Mouse (Mus musculus) heart, adult 2 months (tissue): ENCODE data around the gene Pdcd10. TPM values are rescaled to one million over a fixed set of nuclear protein-coding genes. Genes with fewer than 3 reads are reported as not detected.
A peak's percentile ranks its signal among the peaks of the same experiment; 100 is the strongest.

Experiments used
- DNase-seq, 2 experiments: peaks; one replicate each; pipeline ENCODE4 v3.0.0; 2021
- H3K27ac ChIP-seq: fragments of 200-600 bp; 2 replicates; pipeline ENCODE4 v1.8.1; 2022
- H3K27me3 ChIP-seq: fragments of 200-500 bp; 2 replicates; pipeline ENCODE4 v1.6.1; 2012; ENCODE audit warnings: mild to moderate bottlenecking, low read length, inconsistent platforms, mixed read lengths; ENCODE audit not compliant: control insufficient read depth, insufficient read depth
- H3K36me3 ChIP-seq: fragments of 200-500 bp; 2 replicates; pipeline ENCODE4 v1.6.1; 2012; ENCODE audit warnings: low read length, inconsistent platforms; ENCODE audit not compliant: control insufficient read depth, insufficient read depth
- H3K4me1 ChIP-seq: fragments of 200-500 bp; 2 replicates; pipeline ENCODE4 v1.6.1; 2011; ENCODE audit warnings: low read length; ENCODE audit not compliant: control insufficient read depth, insufficient read depth
- H3K4me3 ChIP-seq: fragments of 200-600 bp; 2 replicates; pipeline ENCODE4 v1.8.1; 2022
- H3K79me2 ChIP-seq: fragments of 200-500 bp; replicated peaks from 2 replicates; pipeline ENCODE4 v1.6.1; 2012; ENCODE audit warnings: mild to moderate bottlenecking, inconsistent platforms, low read length, moderate library complexity, mixed read lengths; ENCODE audit not compliant: control insufficient read depth, insufficient read depth
- H3K9ac ChIP-seq: fragments of 200-500 bp; 2 replicates; pipeline ENCODE4 v1.6.1; 2012; ENCODE audit warnings: low read depth, mild to moderate bottlenecking, control low read depth, inconsistent platforms, low read length, mixed read lengths
- CTCF ChIP-seq: fragments of 200-600 bp; IDR thresholded peaks from 2 replicates; pipeline ENCODE4 v1.8.1; 2022; ENCODE audit warnings: antibody characterized with exemption, mild to moderate bottlenecking, moderate library complexity
- EP300 ChIP-seq: fragments of 200-500 bp; IDR thresholded peaks from 2 replicates; pipeline ENCODE4 v1.6.1; 2011; ENCODE audit warnings: low read depth, low read length, control low read depth; ENCODE audit not compliant: insufficient read depth
- POLR2A ChIP-seq: fragments of 200-500 bp; IDR thresholded peaks from 2 replicates; pipeline ENCODE4 v1.6.1; 2011; ENCODE audit warnings: mild to moderate bottlenecking, low read depth, low read length, control low read depth; ENCODE audit not compliant: insufficient read depth
- WGBS: fragments of 180-500 bp; shearing (Covaris S2); methylation state at CpG from one replicate; pipeline ENCODE4 v1.1.7; 2018; 5-methylcytosine and 5-hydroxymethylcytosine counted together
- intact Hi-C: fragments of 180-260 bp; cut with DNase I; formaldehyde crosslinking; loops from one replicate; pipeline ENCODE4 v1.15.1; 2025
- polyA plus RNA-seq: library from polyadenylated mRNA; depleted of rRNA; stranded (reverse); fragments of >200 nt; gene quantifications from 2 replicates; pipeline ENCODE4 v1.2.3, GENCODE M21; 2012
- total RNA-seq, 2 experiments: library from RNA; stranded (reverse); gene quantifications; 2 replicates each; pipeline ENCODE4 v1.2.3; 2021

Pdcd10 gene
- total and polyA plus RNA-seq, 3 experiments: 4.0 to 26.1 (median 25.7) TPM

GRCm38 (mm10) chr3:75534045-75534834, 22.4 kb downstream of the Pdcd10 start:
- TF ChIP-seq POLR2A (no peak), CTCF (no peak), EP300 (no peak)
- intact Hi-C loops: no loop called here
- WGBS: 63% methylated on average over 3 of the region's 3 CpGs
- Histone ChIP-seq H3K79me2 (no peaks in the 10 kb centered on the region), H3K36me3 (peaks cover 8% of the 10 kb centered on the region), H3K27me3 (no peaks in the 10 kb centered on the region), H3K9ac (no peak overlapping the region), H3K27ac (no peak overlapping the region), H3K4me3 (no peak overlapping the region), H3K4me1 (no peaks in the 10 kb centered on the region; the same call in 1 of the 2 replicates)
- DNase-seq: no peak

- no peaks in the 10 kb centered on the region for H3K27me3 ChIP-seq
- peaks cover 5% of the 10 kb centered on the region for H3K36me3 ChIP-seq
- intact Hi-C loops: no loop called here
- no peak for TF ChIP-seq EP300
- no peak for TF ChIP-seq CTCF
- no peak for TF ChIP-seq POLR2A
- H3K9ac ChIP-seq: no peak overlapping the region
- H3K27ac ChIP-seq: no peak overlapping the region
- no peaks in the 10 kb centered on the region for H3K79me2 ChIP-seq
- no peak for DNase-seq
- 81% methylated on average over 3 of the region's 3 CpGs for WGBS
- no peaks in the 10 kb centered on the region; the same call in 1 of the 2 replicates for H3K4me1 ChIP-seq
- no peak overlapping the region for H3K4me3 ChIP-seq
Observed at GRCm38 (mm10) chr3:75531074-75531473, 25.6 kb downstream of the Pdcd10 start.

- Histone ChIP-seq H3K4me1 (no peaks in the 10 kb centered on the region), H3K27ac (no peak overlapping the region), H3K9ac (no peak overlapping the region), H3K4me3 (no peak overlapping the region), H3K27me3 (no peaks in the 10 kb centered on the region), H3K36me3 (peaks cover 3% of the 10 kb centered on the region; the same call in 1 of the 2 replicates), H3K79me2 (no peaks in the 10 kb centered on the region)
- no peak for DNase-seq
- 81% methylated on average over 1 of the region's 1 CpGs for WGBS
- TF ChIP-seq CTCF (no peak), EP300 (no peak), POLR2A (no peak)
- intact Hi-C loops: no loop called here
Observed at GRCm38 (mm10) chr3:75522527-75522926, 34.1 kb downstream of the Pdcd10 start.

GRCm38 (mm10) chr3:75521314-75521713, 35.3 kb downstream of the Pdcd10 start:
- TF ChIP-seq POLR2A: no peak
- TF ChIP-seq EP300: no peak
- no peak for TF ChIP-seq CTCF
- H3K27me3 ChIP-seq: no peaks in the 10 kb centered on the region
- no peak overlapping the region for H3K27ac ChIP-seq
- intact Hi-C loops: no loop called here
- H3K36me3 ChIP-seq: peaks cover 3% of the 10 kb centered on the region; the same call in 1 of the 2 replicates
- DNase-seq: no peak
- no peaks in the 10 kb centered on the region for H3K79me2 ChIP-seq
- H3K4me3 ChIP-seq: no peak overlapping the region
- WGBS: 89% methylated on average over 2 of the region's 2 CpGs
- no peak overlapping the region for H3K9ac ChIP-seq
- no peaks in the 10 kb centered on the region for H3K4me1 ChIP-seq

- peak; percentile 8 to 54 for DNase-seq
- Histone ChIP-seq H3K27ac (no peak overlapping the region), H3K9ac (no peak overlapping the region), H3K79me2 (no peaks in the 10 kb centered on the region), H3K36me3 (no peaks in the 10 kb centered on the region), H3K27me3 (no peaks in the 10 kb centered on the region), H3K4me3 (no peak overlapping the region), H3K4me1 (no peaks in the 10 kb centered on the region)
- intact Hi-C loops: loop anchor here (5.0 kb wide), 2 partner anchors 205 to 295 kb away; no protein-coding TSS in a partner anchor
- peak; percentile 84 for TF ChIP-seq CTCF
- no peak for TF ChIP-seq POLR2A
- WGBS: 78% methylated on average over 7 of the region's 7 CpGs
Observed at GRCm38 (mm10) chr3:75517631-75518250, 38.9 kb downstream of the Pdcd10 start.
